Mouse (Mus musculus): ENCODE results near the gene Ercc1.

Ercc1 gene

DNA sequence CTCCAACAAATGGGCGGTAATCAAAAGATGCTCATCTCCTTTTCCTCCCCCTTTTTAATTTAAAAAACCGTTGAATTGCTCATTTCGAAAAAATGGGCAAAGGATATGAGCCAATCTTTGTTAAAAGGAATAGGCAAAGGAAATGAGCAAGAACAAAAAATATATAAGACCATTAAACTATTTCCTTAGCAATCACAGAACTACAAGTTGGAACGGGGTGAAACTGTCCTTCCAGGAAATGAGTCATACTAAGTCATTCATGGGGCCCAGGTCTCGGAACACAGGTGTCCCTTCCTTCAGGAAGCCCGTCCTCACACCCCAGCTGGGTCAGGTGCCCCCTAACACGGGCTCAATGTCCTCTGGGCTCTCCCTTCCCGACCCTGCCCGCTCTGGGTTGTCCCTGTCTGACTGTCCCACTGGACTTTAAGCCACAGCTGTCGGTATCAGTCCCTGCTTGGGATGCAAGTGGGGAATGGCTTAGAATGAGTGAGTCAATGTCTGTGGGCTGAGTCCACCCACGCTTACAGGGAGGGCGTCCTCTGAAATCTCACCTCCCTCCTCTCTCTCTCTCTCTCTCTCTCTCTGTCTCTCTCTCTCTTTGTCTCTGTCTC, at the start of gene Ercc1:
TSS of gene Ercc1 (plus strand) at position 542 of the 611 bp plus-strand sequence.
- DNase-seq: peak; percentile 96

DNA sequence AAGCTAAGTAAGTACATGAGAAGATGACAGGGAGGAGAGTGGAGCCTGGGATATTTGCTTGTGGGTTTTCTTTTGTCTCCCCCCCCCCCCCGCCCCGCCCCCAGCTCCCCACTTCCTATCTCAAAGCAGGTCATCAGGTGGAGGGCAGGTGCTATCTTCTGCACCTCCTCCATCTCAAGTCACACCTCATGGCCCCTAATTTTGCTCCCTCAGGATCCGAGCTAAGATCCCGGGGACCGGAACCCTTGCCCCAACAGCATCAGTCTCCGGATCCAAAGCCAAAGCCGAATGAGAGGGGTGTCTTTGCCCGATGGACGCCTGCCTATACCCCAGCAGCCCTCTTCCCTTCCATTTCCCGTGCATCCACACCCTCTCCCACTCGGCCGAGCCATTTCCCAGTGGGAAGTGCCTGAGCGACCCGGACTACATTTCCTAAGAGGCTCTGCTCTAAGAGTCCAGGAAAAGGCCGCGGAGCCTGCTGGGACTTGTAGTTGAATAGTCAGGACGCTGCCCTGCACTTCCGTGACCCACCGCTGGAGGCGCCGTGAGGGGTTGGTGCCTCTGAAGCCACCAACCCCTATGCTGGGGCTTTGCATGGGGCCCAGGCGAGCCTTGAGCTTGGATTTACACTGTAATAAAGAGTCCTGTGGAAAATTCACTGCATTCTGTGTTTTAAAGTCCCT, 48.9 kb upstream of the Ercc1 start:
- DNase-seq: peak; percentile 99

DNA sequence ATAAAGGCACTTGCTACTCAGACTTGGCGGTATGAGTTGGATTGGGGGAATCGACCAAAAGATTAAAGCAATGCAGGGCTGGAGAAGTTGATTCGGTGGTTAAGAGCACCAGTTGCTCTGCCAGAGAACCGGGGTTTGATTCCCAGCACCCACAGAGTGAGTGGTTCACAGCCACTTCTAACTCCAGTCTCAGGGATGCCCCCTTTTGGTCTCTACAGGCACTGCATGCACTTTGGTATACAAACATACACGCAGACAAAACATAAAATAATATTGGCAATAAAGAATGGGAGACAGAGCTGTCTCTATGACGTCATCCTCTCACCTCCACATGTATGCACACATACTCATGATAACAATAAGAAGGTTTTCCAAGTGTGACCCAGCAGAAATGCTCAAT, 47.5 kb upstream of the Ercc1 start:
- DNase-seq: no peak

DNA sequence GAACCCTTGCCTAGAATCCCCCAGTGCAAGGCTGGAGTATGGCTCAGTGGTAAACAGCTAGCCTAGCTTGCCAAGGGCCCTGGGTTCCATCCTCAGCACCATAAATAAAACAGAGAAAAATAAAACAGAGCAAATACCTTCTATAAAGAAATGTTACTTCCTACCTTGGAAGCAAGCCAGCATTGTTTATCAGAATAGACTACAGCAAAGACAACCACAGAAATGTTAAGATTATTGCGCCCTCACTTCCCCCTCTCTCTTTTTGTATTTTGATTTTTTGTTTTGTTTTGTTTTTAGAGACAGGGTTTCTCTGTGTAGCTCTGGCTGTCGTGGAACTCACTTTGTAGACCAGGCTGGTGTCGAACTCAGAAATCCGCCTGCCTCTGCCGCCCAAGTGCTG, 46.8 kb upstream of the Ercc1 start:
- no peak for DNase-seq

DNA sequence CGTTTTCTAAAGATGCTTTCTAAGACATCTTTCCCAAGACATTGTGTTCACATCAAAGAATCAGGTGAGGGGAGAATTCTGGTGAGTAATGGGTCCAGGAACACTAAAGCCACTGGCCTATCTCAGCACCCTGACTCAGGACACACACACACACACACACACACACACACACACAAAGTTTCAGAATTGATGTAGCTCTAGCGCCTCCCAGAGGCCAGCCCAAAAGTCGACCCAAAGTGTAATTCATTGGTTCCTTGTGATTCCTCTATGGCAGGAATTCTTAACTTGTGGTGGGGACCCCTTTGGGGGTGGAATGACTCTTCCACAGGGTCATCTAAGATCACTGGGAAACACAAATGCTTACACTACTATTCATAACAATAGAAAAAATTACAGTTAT, 45.4 kb upstream of the Ercc1 start:
- DNase-seq: no peak

DNA sequence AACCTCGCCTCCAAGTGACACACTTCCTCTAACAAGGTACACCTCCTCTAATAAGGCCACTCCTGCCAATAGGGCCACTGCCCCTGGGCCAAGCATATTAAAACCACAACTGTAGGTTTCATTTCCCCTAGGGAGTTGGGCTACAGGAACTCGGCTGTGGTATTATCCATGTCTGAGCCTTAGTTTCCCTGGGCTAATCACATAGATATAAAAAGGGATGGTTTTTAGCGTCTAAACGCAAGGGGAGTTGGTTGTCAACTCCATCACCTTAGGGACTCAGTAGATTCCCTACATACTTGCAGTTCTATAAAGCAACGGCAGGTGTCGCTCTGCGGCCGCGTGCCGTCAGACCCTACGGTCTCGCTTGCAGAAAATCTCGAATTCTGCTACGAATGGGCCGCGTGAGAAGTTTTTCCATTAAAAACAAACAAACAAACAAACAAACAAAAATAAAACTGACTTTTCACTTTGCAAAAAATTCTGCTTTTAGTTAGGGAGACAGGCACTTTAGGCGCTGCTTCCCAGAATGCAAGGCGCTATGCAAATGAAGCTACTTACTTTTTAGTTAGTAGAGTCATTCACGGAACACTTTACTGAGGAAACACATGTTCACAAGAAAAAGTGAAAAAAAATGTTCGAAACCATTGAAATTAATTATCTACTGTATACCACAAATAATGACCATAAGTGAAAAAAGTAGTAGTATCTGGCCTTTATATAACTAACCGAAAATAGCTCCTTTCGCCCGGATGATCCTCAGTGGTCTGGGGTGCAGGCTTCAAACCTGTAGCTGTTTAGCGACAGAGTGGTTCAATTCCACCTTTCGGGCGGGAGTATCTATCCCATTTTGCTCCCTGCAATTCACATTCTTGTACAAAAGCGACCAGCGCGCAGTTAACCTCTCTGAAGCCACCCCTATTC, 43.8 kb upstream of the Ercc1 start:
- DNase-seq: peak; percentile 96

DNA sequence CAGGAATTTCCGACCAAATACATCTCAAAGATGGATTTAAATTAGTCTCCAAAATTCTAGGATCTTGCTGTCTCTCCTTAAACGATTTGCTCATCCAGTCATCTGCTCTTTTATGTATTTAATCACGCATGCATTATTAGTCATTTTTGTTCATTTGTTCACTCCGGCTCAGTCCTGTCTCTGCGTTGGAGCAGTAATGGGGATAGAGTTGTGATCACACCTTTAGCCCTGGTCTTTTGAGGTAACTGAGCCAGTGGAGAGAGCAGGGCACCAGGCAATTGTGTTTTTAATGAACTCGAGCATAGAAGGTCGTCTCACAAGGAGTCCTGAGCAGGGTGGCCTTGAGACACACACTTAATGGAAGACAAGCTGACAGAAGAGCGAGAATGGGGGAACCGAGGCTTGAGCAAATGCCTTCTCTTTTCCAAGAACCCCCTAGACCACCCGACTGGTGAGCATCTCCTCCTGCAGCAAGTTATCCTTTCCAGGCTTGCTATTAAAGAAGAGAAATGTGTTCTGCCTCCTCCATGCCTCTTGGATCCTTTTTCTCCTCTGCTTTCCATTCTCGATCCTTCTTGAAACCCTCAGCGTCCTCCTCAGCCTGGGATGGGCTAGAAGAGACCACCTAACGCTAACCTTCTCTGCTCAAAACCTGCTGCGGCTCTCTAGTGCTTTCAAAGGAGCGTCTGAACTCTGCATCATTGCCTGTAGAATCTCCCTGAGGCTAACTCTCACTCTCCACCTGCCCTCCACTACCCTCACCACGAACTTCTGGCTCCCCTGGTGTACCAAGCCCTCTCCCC, 42.9 kb upstream of the Ercc1 start:
- DNase-seq: peak; percentile 90

DNA sequence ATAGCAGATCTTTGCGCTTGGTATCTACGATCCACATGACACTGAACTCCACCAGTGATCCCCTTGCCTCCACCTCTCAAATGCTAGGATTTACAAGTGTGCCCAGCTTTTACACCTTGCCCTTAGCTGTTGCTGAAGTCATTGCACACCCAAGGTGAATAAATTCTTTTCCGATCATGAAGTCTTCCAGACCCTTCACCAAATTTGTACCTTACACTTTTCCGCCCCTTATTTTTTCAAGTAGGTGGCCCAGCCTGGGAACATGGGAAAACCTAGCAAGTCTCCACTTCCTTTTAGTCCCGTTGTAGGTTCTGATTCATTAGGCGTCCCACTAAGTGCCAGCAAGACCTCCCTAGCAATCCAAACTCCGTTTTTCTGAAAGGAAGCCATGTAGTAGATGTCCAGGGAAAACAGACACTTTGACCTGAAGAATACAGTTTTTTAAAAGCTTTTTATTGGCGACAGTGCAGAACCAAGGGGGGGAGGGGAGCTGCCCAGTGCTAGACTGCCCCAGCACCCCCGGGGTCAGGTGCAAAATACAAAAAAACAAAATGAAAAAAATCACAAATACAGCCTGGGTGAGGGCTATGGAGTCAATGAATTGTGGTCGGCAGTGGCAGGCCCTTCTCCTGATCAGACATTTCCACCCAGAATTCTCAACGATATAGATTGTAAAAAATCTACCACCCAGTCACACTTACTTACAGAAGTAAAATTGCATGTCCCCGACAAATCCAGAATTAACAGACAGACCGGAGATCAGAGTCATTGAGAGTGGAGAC, 42.1 kb upstream of the Ercc1 start:
- no peak for DNase-seq

DNA sequence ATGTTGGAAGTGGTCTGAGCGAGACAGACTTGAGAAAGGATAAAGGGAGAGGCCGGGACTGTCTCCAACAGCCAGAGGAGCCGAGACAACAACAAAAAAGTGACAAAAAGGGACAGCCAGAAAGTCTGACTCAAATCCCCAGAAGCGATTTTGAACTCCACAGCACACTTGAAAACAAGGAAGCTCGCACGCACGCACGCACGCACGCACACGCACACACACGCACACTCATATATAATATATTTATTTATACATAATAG, 41.6 kb upstream of the Ercc1 start:
- no peak for DNase-seq

DNA sequence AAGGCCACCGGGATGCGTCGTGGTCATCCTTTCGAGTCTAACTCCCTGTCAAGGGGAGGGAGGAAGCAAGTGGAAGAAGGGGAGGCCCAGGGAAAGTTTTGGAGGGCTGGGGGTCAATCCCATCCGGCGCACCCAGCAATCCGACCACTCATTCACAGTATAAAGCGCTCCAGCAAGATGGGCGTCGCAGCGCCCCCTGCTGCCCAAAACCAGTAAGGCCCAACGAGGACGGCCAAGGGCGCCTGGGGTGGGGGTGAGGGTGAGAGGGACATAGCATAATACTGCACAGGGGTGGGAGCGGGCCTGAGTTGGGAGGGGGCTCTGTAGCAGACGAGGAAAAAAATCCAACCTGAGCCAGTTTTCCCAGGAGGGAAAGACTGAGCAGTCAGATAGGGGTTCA, 40.8 kb upstream of the Ercc1 start:
- DNase-seq: peak; percentile 97

DNA sequence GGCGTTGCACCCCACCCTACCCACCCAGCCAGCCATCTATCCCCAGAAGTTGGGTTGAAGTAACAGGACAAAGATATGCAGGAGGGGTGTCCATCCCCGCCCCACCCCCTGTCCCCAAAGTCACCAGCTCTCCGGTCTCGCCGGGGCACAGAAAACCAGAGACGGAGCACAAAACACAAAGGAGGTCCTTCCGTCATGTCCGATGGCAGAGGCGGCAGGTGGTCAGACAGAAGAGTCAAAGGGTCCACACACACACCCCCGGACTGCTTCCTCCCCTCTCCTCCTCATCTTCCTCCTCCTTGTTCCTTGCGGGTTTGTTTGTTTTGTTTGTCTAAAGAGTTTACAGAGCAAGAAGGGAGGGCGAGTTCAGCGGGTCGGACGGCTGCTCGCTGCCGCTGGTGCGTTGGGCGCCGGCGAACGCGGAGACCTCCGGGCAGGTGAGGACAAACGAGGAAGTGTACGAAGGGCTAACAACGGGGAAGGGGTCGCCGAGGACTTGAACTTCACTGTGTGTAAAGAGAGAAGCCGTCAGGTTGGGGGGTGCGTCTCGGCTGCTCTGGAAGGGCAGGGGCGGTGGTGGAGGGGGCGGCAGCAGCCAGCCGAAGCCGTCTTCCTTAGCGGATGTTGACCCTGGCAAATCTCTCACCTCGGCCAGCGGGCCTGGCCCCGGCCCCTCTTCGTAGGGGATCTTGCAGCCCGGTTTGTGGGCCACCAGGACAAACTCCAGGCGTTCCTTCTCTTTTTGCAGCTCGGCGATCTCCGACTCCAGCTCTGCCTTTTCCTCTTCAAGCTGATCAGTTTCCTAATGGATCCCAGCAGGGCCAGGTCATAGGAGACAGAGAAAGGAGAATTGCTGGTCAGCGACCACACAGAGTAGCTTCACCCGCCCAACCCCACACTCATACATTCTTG, 39.8 kb upstream of the Ercc1 start:
- DNase-seq: peak; percentile 91

DNA sequence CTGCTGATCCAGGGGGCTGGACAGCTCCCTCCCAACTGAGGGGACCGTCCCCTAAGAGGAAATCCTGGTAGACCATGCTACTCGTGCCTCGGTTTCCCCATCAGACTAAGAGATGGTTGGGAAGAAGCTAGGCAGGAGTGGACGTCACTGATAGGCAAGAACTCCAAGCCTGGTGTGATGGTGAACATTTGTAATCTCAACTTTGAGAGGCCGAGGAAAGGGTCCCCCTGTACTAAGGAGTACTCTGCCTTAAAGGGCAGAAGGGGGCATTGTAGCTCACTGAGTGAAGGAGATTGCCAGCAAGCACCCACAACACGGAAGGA, 39.2 kb upstream of the Ercc1 start:
- no peak for DNase-seq

DNA sequence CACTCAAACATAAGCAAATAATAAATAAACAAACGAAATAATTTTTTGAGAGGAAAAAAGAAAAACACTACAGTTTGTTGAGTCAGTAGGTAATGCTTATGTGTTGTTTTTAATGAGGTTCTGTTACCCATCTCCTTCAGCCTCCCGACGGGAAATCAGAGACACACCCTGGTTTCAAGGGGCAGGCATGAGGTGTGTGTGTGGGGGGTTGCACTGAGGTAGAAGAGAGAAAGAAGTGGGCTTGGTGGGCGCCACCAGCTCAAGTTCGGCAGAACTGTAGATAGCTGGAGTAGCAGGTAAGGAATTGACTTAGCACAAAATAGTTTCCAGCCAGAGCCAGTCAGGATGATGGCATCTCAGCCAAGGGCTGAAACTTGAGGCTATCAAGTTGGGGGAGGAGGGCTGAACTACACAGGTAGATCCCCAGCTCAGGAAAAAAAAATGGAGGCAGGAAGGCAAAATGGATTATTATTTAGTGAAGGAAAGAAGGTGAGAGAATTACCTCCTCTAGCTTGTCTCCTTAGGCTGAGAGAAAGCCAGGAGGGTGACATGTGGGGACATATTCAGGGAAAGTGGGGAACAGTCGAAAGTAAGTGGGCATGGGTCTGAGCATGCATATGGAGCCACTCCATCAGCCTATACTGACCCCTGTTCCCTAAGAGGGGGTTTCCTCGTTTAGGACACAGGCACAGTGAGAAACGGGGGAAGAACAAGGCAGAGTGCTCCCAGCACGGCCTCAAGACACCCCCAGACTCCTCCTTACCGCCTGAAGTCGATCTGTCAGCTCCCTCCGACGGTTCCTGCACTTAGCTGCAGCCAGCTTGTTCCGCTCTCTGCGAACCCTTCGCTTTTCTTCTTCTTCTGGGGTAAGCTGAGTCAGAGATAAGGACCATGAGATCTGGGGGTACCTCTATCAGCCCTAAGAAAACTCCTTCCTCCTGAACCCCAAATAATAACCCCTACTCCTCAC, 38.5 kb upstream of the Ercc1 start:
- no peak for DNase-seq

DNA sequence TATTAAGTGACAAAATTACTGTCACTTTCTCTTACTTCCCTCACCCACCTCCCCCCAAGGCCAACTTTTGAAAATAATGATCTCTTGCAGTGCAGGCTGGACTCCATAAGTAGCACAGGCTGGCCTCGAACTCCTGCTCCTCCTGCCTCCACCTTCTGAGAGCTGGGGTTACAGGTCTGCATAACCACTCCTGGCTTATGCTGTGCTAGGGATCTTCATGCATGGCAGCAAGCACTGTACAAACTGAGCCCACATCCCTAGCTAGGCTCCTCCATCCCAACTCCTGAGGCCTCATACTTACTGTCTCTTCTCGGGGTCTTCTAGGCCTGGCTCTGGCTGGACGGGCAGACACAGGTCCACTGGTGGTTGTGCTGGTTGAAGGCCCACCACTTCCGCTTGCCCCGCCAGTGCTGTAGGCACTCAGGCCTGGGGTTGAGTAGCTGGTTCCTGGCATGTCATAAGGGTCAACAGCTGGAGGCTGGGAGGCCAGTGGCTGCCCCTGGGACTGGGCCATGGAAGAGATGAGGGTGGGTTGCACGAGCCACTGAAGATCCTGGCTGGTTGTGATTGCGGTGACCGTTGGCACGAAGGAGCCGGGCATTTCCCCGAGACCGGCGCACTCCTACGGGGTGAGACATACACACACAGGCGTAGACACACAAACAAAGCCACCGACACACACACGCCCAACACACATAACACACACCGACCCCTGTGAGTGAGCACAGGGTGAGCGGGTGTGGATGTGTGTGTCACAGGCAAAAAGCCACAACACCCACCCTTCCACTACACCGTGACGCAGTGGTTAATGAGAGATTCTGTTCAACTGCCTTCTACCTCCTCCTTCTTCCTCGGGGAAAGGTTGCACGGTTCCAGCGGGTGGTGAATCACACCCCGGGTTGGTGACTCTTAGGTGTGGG, 37.5 kb upstream of the Ercc1 start:
- DNase-seq: peak; percentile 95

DNA sequence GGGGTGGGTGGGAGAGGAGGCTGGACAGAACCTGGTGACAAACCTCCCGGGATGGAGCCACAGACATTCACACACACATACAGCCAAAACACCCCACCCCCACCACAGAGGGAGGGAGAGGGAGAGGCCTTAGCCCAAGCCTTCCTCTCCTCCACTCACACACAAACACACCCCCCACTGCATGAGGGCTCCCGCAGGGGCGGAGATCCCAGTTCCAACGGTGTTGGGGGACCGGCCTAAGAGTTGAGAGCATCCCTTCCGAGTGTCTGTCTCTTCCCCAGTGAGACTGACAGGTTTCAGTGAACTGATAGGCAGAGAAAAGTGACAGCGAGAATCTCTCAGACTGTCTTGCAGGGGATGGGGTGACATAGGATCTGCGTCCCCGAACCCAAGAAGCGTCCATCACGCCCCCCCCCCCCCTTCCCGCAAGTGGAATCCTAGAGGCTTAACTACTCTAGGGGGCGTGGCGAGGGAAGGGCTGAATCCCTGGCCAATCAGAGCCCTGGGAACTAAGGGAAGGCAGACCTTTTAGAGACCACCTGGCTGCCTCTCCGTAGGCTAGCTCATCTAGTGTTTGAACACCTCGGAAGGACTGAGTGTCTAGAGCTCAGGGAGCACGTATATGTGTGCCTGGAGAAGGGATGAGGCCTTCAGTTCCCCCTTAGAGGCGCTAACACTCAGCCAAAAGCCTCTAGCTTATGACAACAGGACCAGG, 36.7 kb upstream of the Ercc1 start:
- DNase-seq: peak; percentile 99

DNA sequence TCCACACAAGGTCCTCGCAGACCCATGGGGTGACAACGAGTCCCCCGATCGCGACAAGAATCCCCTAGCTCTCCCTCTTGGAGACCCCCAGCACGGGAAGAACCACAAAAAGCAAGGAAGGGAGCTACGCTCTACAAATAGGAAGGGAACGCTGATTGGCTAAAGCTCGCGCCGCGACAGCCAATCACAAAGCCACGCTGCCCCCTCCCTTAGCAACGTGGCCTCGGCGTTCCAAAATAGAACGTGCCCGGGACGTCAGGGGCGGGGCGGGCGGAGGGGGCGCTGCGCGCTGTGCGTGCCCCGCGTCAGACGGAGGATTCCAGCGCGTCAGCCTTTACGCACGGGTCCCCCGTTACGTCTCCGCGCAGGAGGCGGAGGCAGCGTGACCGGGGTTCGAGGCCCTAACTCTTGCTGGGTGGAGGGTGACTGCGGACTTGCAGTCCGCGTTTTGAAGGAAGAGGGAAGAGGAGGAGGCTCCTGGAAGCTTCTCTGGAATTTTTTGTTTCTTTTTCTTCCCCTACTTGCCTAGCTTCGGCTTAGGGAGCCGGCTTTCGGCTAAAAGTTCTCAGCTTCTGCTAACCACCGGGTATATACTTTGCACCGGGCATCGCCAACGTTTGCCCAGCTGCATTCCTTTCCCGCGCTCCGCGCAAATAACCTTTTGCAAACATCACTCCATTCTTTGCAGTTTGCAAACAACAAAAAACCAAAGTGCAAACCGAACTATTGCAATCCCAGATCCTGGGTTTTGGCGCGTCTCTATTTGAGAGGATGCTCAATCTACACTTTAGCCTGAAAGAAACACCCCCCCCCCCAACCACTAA, 35.9 kb upstream of the Ercc1 start:
- peak; percentile 100 for DNase-seq

DNA sequence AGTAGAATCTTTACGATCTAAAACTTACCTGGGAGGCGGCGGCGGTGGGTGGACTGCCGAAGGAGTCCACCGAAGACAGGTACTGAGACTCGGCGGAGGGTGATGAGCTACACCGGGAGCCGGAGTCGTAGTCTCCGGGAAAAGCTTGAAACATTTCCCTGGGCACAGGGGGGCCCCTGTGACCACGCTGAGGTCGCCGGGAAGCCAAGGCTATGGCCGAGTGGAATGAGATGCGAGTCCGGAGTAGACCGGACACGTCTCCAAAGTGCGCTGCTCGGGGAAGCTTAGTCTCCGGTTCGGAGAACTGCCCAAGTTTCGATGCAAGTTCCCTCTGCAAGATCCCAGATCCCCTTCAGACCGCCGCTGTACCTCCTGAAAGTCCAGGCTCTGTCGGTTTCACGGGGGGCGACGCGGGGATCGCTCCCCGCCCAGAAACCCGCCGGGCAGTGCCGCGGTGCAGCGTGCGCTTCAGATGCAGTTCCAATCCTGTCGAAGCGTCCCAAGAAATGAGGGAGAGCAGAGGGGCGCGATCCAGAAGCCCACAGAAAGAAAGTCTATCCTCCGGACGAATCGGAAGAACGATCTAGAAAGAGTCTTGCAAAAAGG, 35.2 kb upstream of the Ercc1 start:
- DNase-seq: peak; percentile 95
